20 mouse cellular contexts compared by ENCODE assay signal in genomic region chr13:47282221-47282620, GRCm38 (mm10).
A peak's percentile ranks its signal among the peaks of the same experiment; 100 is the strongest.
DNase-seq lines count a peak whose midpoint lies in the region; ATAC-seq and TF ChIP-seq lines count a peak whose summit lies in the region.
"Had no signal": no experiment of that assay in that cellular context is flagged by ENCODE, and none has a peak within 500 bp of the region (broad histone marks: within the 10 kb centered on the region; RNA-seq: fewer than 3 reads in every experiment).

No protein-coding gene starts in this region.

- no peak overlapping the region for H3K9ac ChIP-seq in CH12.LX (ENCODE audit: insufficient read depth, low read depth)
- H3K9ac ChIP-seq in forebrain, embryonic 12.5 days, result no peak overlapping the region
- H3K9ac ChIP-seq: forebrain, embryonic 15.5 days; heart, embryonic 13.5 days; hindbrain, embryonic 15.5 days had no signal

- TF ChIP-seq EP300 in CH12.LX (IDR thresholded peaks at IDR 0.05; ENCODE audit: low read length), result no peak

- no peak for TF ChIP-seq POLR2A in CH12.LX (IDR thresholded peaks at IDR 0.05; ENCODE audit: low read depth, low read length)

- no peak for TF ChIP-seq RAD21 in CH12.LX (IDR thresholded peaks at IDR 0.05; ENCODE audit: low read depth, low read length)

- no peaks in the 10 kb centered on the region for H3K27me3 ChIP-seq in CH12.LX (replicated peaks)
- no peaks in the 10 kb centered on the region for H3K27me3 ChIP-seq in forebrain, embryonic 12.5 days
- H3K27me3 ChIP-seq: forebrain, embryonic 15.5 days; heart, embryonic 13.5 days; hindbrain, embryonic 15.5 days had no signal

- H3K4me3 ChIP-seq in CH12.LX (replicated peaks in 1 of 3; ENCODE audit: low read depth in 2 of 3, low read length in 2 of 3, poor library complexity in 1 of 3), result no peak overlapping the region
- no peak overlapping the region for H3K4me3 ChIP-seq in forebrain, embryonic 12.5 days (replicated peaks)
- H3K4me3 ChIP-seq: embryonic facial prominence, embryonic 10.5 days; forebrain, embryonic 15.5 days; heart, embryonic 13.5 days; hindbrain, embryonic 15.5 days had no signal

- dilution Hi-C loops in CH12.LX (cut with MboI; ENCODE audit: extremely low pct_ligation_motif_present, extremely low pct_unique_long_range_greater_than_20kb, low sequenced_read_pairs), result no loop called here

- WGBS in forebrain, embryonic 12.5 days, result 82% methylated on average over 3 of the region's 3 CpGs

- H3K9me3 ChIP-seq in CH12.LX (replicated peaks; ENCODE audit: low read length), result peaks cover 6% of the 10 kb centered on the region
- H3K9me3 ChIP-seq in forebrain, embryonic 12.5 days, result no peaks in the 10 kb centered on the region
- H3K9me3 ChIP-seq: embryonic facial prominence, embryonic 10.5 days; forebrain, embryonic 15.5 days; heart, embryonic 13.5 days; hindbrain, embryonic 15.5 days had no signal

- H3K79me2 ChIP-seq in CH12.LX (replicated peaks; ENCODE audit: control insufficient read depth, extremely low read depth, insufficient read depth, poor library complexity, severe bottlenecking), result no peaks in the 10 kb centered on the region

- 0 out of 2 replicates have a peak, but pooled peaks have one; percentile 30 for ATAC-seq in granulocyte monocyte progenitor cell, adult 5-6 weeks (replicated peaks; ENCODE audit: poor library complexity, severe bottlenecking)
- no peak for ATAC-seq in forebrain, embryonic 12.5 days (ENCODE audit: low FRiP score)
- no peak for ATAC-seq in frontal cortex, adult (ENCODE audit: low TSS enrichment)
- ATAC-seq: CD4-positive, CD25-positive, alpha-beta regulatory T cell, adult 4 months; forebrain, embryonic 15.5 days; intestine, postnatal 0 days had no signal

- no peak overlapping the region for H3K4me2 ChIP-seq in CH12.LX (ENCODE audit: insufficient read depth, low read depth, poor library complexity, severe bottlenecking)
- H3K4me2 ChIP-seq in forebrain, embryonic 12.5 days, result no peak overlapping the region
- H3K4me2 ChIP-seq: forebrain, embryonic 15.5 days; heart, embryonic 13.5 days; hindbrain, embryonic 15.5 days had no signal

- peaks cover 0 to 3% of the 10 kb centered on the region in 2 experiments; a peak in 1 of 4 replicates for H3K4me1 ChIP-seq in CH12.LX (ENCODE audit: control insufficient read depth in 1 of 2, insufficient read depth in 2 of 2)
- peaks cover 12% of the 10 kb centered on the region for H3K4me1 ChIP-seq in forebrain, embryonic 12.5 days
- H3K4me1 ChIP-seq: forebrain, embryonic 15.5 days had no signal

- H3K27ac ChIP-seq in CH12.LX (ENCODE audit: insufficient read depth, low read depth), result no peak overlapping the region
- H3K27ac ChIP-seq in forebrain, embryonic 12.5 days, result no peak overlapping the region
- H3K27ac ChIP-seq: embryonic facial prominence, embryonic 10.5 days; forebrain, embryonic 15.5 days; heart, embryonic 13.5 days; hindbrain, embryonic 15.5 days had no signal

- no peak for TF ChIP-seq CTCF in CH12.LX (conservative IDR thresholded peaks at IDR 0.05 in 1 of 2, IDR thresholded peaks at IDR 0.05 in 1 of 2; ENCODE audit: low read depth in 2 of 2, low read length in 2 of 2)

- in situ Hi-C loops in CH12.LX (cut with MboI; ENCODE audit: low pct_ligation_motif_present, low pct_unique_long_range_greater_than_20kb, low sequenced_read_pairs), result loop anchor here (10.0 kb wide), 1 partner anchor 137 kb away; no protein-coding TSS in a partner anchor

- no peaks in the 10 kb centered on the region for H3K36me3 ChIP-seq in CH12.LX (replicated peaks in 1 of 2; ENCODE audit: control insufficient read depth in 1 of 2, insufficient read depth in 1 of 2, low read length in 1 of 2)
- H3K36me3 ChIP-seq in forebrain, embryonic 12.5 days (replicated peaks), result no peaks in the 10 kb centered on the region
- H3K36me3 ChIP-seq: embryonic facial prominence, embryonic 10.5 days; forebrain, embryonic 15.5 days; heart, embryonic 13.5 days; hindbrain, embryonic 15.5 days had no signal

- DNase-seq in A20 (ENCODE audit: low read depth, low spot score) (peak; percentile 4), CH12.LX (ENCODE audit: extremely low read depth) (peak; percentile 17), ZHBTc4 (ENCODE audit: low read depth, low spot score) (peak; percentile 91)
- no peak for DNase-seq in kidney, adult 9 months
- DNase-seq: adrenal gland, postnatal 10 days; B cell, adult 2 months; cerebellum, adult 2 months; cerebellum, postnatal 36 days; gastrocnemius, postnatal 10 days; heart, postnatal 36 days; kidney, adult 8-10 months had no signal

TF ChIP-seq in CH12.LX, 34 proteins besides CTCF, POLR2A, EP300 and RAD21:
- TF ChIP-seq JUND (conservative IDR thresholded peaks at IDR 0.05; ENCODE audit: low read depth, low read length), result no peak
- TF ChIP-seq ZNF384 (IDR thresholded peaks at IDR 0.05; ENCODE audit: low read depth, low read length), result no peak
- TF ChIP-seq JUN (IDR thresholded peaks at IDR 0.05; ENCODE audit: insufficient read depth, low read depth, low read length), result no peak
- TF ChIP-seq RCOR1 (conservative IDR thresholded peaks at IDR 0.05; ENCODE audit: low read depth, low read length), result no peak
- no peak for TF ChIP-seq NELFE (IDR thresholded peaks at IDR 0.05; ENCODE audit: low read depth, low read length)
- TF ChIP-seq MAFK (IDR thresholded peaks at IDR 0.05; ENCODE audit: insufficient replicate concordance, low read length), result no peak
- TF ChIP-seq SIN3A (IDR thresholded peaks at IDR 0.05; ENCODE audit: low read length), result no peak
- TF ChIP-seq MAZ (IDR thresholded peaks at IDR 0.05; ENCODE audit: low read depth, low read length), result no peak
- no peak for TF ChIP-seq USF1 (IDR thresholded peaks at IDR 0.05; ENCODE audit: low read depth, low read length)
- TF ChIP-seq UBTF (IDR thresholded peaks at IDR 0.05; ENCODE audit: low read depth, low read length), result no peak
- no peak for TF ChIP-seq ZKSCAN1 (IDR thresholded peaks at IDR 0.05; ENCODE audit: borderline replicate concordance, low read depth, low read length)
- no peak for TF ChIP-seq E2F4 (IDR thresholded peaks at IDR 0.05; ENCODE audit: insufficient replicate concordance, low read depth, low read length)
- TF ChIP-seq MEF2A (IDR thresholded peaks at IDR 0.05; ENCODE audit: borderline replicate concordance, low read depth, low read length), result no peak
- no peak for TF ChIP-seq ZC3H11A (IDR thresholded peaks at IDR 0.05; ENCODE audit: low read depth, low read length)
- TF ChIP-seq ELF1 (IDR thresholded peaks at IDR 0.05; ENCODE audit: low read depth, low read length), result no peak
